8 mouse cellular contexts compared by ENCODE assay signal in genomic region chr13:41737628-41738309, GRCm38 (mm10).
DNase-seq lines count a peak whose midpoint lies in the region; ATAC-seq and TF ChIP-seq lines count a peak whose summit lies in the region.

No protein-coding gene starts in this region.

- peak; percentile 50; the same call in 1 of the 2 replicates for ATAC-seq in limb, embryonic 14.5 days (ENCODE audit: low FRiP score, low read depth)

- no peak overlapping the region for H3K27ac ChIP-seq in cerebellum, adult 2 months (ENCODE audit: insufficient read depth, low read length)
- H3K27ac ChIP-seq in limb, embryonic 14.5 days (replicated peaks; ENCODE audit: low read depth, low read length), result 0 out of 2 replicates have a peak overlapping the region, but pooled peaks have one; percentile 6

- no peaks in the 10 kb centered on the region for H3K36me3 ChIP-seq in limb, embryonic 14.5 days (ENCODE audit: control insufficient read depth, insufficient read depth, low read length)

- H3K9me3 ChIP-seq in limb, embryonic 14.5 days (ENCODE audit: control insufficient read depth, low read length), result no peaks in the 10 kb centered on the region

- peak; percentile 23 to 44 for DNase-seq in cerebellum, adult 2 months
- DNase-seq in cerebellum, adult 11-12 months, result no peak
- peak; percentile 23 for DNase-seq in cerebellum, adult 9-10 months
- peak; percentile 44 to 58 for DNase-seq in heart, adult 18-20 months
- peak; percentile 44 for DNase-seq in limb, embryonic 14.5 days (ENCODE audit: low spot score)
- no peak for DNase-seq in thymus, postnatal 10 days (ENCODE audit: low spot score in 2 of 2)
- DNase-seq in urinary bladder, adult 2 months (ENCODE audit: low spot score), result no peak
- DNase-seq in adipocyte (ENCODE audit: low spot score), result no peak

- no peak for TF ChIP-seq CTCF in cerebellum, adult 2 months (IDR thresholded peaks at IDR 0.05; ENCODE audit: borderline replicate concordance, insufficient read depth, low read depth, low read length)

- H3K9ac ChIP-seq in limb, embryonic 14.5 days (ENCODE audit: low read depth, low read length, severe bottlenecking), result no peak overlapping the region

- no peak overlapping the region for H3K4me2 ChIP-seq in limb, embryonic 14.5 days (replicated peaks; ENCODE audit: low read depth, low read length, severe bottlenecking)

- H3K4me1 ChIP-seq in cerebellum, adult 2 months (ENCODE audit: control insufficient read depth, insufficient read depth, low read length), result no peaks in the 10 kb centered on the region
- peaks cover 7% of the 10 kb centered on the region; the same call in 1 of the 2 replicates for H3K4me1 ChIP-seq in limb, embryonic 14.5 days (ENCODE audit: control insufficient read depth, insufficient read depth, low read length)

- whole genome bisulfite sequencing in cerebellum, adult 2 months, result 48% methylated on average over 10 of the region's 10 CpGs
- 56% methylated on average over 10 of the region's 10 CpGs for WGBS in limb, embryonic 14.5 days

- no peaks in the 10 kb centered on the region for H3K27me3 ChIP-seq in cerebellum, adult 2 months (ENCODE audit: control insufficient read depth, insufficient read depth, low read length)
- no peaks in the 10 kb centered on the region for H3K27me3 ChIP-seq in limb, embryonic 14.5 days (ENCODE audit: control insufficient read depth, insufficient read depth, low read length)

- TF ChIP-seq POLR2A in cerebellum, adult 2 months (IDR thresholded peaks at IDR 0.05; ENCODE audit: borderline replicate concordance, insufficient read depth, low read length), result no peak
- TF ChIP-seq POLR2A in limb, embryonic 14.5 days (IDR thresholded peaks at IDR 0.05; ENCODE audit: borderline replicate concordance, extremely low read depth, insufficient read depth, insufficient read length), result no peak

- no peak overlapping the region for H3K4me3 ChIP-seq in cerebellum, adult 2 months (replicated peaks; ENCODE audit: insufficient read depth, low read depth, low read length)
- no peak overlapping the region for H3K4me3 ChIP-seq in limb, embryonic 14.5 days (replicated peaks; ENCODE audit: low read length)

Comparison
In these comparisons a context has a peak if more than half of its experiments do, and no peak if none do; other contexts are left out.
1. DNase-seq: peak in cerebellum, adult 2 months (2 of 2), cerebellum, adult 9-10 months (single experiment), heart, adult 18-20 months (2 of 2) and limb, embryonic 14.5 days (single experiment); none in cerebellum, adult 11-12 months (single experiment), thymus, postnatal 10 days (0 of 2), urinary bladder, adult 2 months (single experiment) and adipocyte (single experiment).